Mouse (Mus musculus) frontal cortex, adult 2 months (tissue): ENCODE results near the gene P4hb. TPM values are rescaled to one million over a fixed set of nuclear protein-coding genes. Genes with fewer than 3 reads are reported as not detected.
A peak's percentile ranks its signal among the peaks of the same experiment; 100 is the strongest.
"Not testable (repeated sequence)": the region's sequence is repeated elsewhere in the genome, so short reads cannot be mapped to it uniquely, and the experiment has no call there.

Experiments used
- DNase-seq, 2 experiments: peaks; one replicate each; pipeline ENCODE4 v3.0.0; 2022; ENCODE audit warnings: low spot score in 1 of 2; ENCODE audit errors: extremely low spot score in 1 of 2
- polyA plus RNA-seq: library from polyadenylated mRNA; depleted of rRNA; stranded (reverse); fragments of >200 nt; gene quantifications from 2 replicates; pipeline ENCODE4 v1.2.3, GENCODE M21; 2012

Gene P4hb
- polyA plus RNA-seq, 1 experiment, result 103 TPM

DNA sequence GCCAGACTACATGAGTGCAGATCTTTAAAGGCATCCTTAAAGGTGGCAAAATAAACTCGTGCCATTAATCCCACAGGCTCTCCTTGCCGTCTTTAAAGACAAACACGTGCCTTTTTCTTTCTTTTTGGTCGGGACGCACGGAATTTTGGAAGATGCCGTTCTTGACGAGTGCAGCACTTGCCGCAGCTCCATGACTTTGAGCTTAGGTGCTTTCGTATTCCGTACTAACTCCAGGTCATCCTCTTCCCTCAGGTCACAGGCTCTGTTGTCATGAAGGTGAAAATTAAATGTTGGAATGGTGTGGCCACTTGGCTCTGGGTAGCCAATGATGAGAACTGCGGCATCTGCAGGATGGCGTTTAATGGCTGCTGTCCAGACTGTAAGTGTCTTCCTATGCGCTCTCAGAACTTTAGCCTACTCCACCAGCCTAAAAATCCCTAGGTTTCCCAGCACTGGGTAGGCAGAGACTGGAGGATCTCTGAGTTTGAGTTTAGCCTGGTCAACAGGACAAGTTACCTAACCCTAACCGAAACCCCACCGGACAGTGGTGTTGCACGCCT lies 26.0 kb upstream of the P4hb start:
- no peak for DNase-seq

DNA sequence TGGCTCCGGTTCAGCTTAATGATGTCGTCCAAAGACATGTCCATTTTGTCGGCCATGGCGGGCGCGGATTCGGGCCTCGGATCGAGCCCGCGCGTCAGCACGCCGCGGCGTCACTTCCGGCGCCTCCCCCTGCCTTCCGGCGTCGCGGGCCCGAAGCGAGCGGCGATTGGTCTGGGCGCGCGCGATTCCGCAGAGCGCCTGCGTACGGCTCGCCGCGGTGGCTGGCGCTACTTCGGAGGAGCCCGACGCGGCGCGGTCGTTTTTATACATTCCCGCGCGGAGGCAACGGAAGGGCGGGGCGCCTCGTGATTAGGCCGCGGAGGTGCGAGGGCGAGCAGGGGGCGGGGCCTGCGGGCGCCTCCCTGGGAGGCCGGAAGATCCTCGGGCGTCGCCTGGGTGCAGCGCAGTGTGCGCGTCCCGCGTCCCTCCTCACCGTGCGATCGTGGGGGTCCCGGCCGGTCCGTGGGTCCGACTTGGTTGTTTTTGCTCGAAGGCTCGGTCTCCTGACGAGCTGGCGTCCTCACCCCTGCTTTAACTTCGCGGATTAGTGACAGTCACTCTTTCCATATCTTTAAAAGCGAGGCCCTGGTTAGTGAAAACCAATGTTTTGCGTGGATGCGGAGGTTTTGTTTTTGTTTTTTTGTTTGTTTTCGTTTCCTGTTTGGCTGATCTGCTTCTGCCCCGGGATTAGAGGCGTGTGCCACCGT lies 25.4 kb upstream of the P4hb start, which contains the start of the genes Alyref and Anapc11:
Alyref (minus strand) TSS at position 83 of the 707 bp plus-strand sequence.
Anapc11 (plus strand) TSS at position 139 of the 707 bp plus-strand sequence.
- DNase-seq, result peak; percentile 78 to 91

GRCm38 (mm10) chr11:120597240-120598235 lies 24.5 kb upstream of the P4hb start:
- DNase-seq, result no peak

- no peak for DNase-seq
Measured at GRCm38 (mm10) chr11:120588531-120588930, 15.5 kb upstream of the P4hb start.

- DNase-seq, result no peak
Measured at GRCm38 (mm10) chr11:120583937-120584336, 10.9 kb upstream of the P4hb start.

GRCm38 (mm10) chr11:120582982-120583293 lies 9.9 kb upstream of the P4hb start:
- DNase-seq, result not testable (repeated sequence)

GRCm38 (mm10) chr11:120582268-120582981 lies 9.4 kb upstream of the P4hb start:
- DNase-seq, result peak in 1 of 2 experiments; percentile 39

- peak; percentile 78 to 92 for DNase-seq
Measured at GRCm38 (mm10) chr11:120581490-120582267, 8.6 kb upstream of the P4hb start, which contains the start of gene Arhgdia. Arhgdia (minus strand) TSS chr11:120581624.

- DNase-seq, result peak in 1 of 2 experiments; percentile 37
Measured at GRCm38 (mm10) chr11:120580871-120581331, 7.8 kb upstream of the P4hb start.

DNA sequence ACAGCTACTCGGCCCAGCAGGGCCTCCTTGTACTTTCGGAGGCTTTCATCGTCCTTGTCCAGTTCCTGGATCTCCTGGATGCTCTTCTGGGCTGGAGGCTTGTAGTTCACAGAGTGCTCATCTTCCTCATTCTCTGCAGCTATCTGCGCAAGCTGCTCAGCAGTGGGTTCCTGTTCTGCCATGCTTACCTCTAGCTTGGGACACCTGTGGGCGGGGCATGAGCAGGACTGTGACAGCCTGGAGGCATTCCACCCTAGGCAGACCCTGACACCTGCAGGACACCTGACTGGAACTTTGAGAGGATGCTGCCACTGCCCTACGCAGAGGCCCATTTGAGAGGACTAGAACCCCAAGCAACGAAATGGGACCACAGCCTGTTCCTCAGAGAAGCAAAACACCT lies 7.1 kb upstream of the P4hb start:
- no peak for DNase-seq

- DNase-seq, result peak in 1 of 2 experiments; percentile 87
Measured at GRCm38 (mm10) chr11:120579316-120580107, 6.5 kb upstream of the P4hb start.

DNA sequence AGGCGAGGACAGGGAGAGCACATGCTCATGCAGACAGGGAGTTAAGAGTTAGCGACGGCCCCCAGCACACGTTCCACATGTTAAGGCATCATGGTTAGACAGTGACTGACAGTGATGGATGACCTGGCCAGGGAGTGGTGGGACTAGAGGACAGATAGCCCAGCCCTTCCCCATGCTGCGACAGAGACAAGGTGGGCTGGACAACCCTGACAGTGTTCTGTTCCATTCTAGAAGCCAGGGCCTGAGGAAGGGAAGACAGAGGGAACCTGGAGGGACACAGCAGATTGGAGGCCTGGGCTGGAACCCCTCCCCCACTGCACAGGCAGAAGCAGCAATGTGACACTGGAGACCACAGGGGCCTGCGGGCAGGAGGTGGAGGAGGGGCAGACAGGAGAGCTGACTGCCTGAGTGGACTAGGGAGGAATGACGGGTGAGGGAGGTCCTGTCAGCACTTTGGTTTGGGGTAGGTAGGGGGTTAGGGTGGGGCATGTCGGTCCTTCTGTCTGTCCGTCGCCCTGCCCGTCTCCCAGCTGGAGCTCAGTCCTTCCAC lies 5.7 kb upstream of the P4hb start:
- DNase-seq, result no peak

DNA sequence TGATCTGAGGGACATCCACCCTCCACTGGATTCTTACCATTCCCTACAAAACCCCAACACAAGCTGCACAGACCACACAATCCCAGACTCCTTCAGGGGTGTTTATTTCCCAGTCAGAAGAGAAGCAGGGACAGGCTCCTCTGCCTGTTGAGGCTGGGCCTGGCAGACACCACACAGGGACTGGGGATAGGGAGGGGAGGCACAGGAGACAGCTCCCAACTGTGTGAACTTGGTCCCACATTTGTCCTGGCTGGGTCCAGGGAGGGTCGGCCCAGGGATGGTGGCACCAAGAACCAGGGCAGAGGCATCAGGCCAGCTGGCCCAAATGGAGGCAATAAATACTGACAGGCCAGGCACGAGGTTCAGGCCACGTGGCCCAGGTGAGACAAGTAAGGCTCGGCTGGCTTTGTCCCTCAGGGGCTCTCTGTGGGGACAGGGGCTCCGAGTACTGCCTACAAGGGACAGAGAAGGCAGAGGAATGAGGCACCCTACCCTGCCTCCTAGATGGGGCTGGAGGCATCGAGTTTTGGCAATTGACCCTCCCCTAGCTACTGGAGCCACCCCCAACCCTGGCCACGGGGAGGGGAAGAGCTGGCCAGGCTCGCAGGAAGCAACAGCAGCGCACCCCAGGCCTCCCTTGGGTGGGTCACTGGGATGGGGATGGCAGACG lies 5.1 kb upstream of the P4hb start:
- no peak for DNase-seq

GRCm38 (mm10) chr11:120577211-120578023 lies 4.4 kb upstream of the P4hb start:
- DNase-seq, result no peak

DNA sequence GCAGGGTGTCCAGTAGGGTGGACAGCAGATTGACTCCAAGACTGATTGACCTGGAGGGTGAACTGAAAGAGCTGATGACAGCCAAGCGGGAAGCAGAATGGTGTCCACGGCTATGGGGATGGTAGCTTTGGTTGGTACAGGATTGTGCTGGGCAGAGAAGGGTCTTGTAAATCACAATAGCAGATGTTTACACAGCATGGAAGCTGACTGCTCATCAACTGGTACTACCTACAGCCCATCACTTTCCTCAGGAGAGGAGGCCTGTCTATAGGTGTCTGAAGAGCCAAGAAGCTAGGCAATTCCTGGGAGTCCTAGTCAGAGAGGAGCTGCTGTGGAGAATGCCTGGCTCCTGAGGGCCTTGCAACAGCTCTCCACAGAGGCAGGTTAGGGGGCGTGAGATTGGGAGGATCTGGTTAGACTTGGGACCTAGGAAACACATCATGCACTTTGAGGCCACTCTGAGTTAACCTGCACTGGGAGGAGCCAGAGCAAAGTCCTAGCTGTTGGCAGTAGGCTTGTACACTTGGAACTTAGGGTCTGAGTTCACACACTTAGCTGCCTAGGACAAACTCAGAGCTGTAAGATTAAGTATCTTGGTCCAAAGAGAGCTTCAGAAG lies 3.4 kb upstream of the P4hb start:
- no peak for DNase-seq

- no peak for DNase-seq
Measured at GRCm38 (mm10) chr11:120575940-120576339, 2.9 kb upstream of the P4hb start.

DNA sequence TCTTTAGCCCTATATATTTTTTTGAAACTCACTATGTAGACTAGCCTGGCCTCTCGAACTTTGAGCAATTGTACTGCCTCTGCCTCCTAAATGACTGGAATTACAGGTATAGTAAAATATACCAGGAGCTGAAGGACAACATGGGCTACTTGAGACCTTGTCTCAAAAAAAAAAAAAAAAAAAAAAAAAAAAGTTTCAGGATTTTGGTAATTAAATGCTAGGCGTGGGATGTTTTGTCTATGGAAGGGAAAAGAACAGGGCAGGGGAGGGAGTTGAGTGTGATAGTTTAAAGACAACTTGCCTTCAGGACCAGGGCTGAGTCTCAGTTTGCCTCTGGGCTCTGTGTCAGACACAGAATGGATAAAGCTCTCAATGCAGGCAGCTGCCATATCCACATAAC lies 2.0 kb upstream of the P4hb start:
- DNase-seq, result no peak
